Mouse (Mus musculus) embryo, embryonic 11.5 days (tissue): ENCODE data around the gene Lpar1.
A peak's percentile ranks its signal among the peaks of the same experiment; 100 is the strongest.

Experiments used
- DNase-seq: peaks from one replicate; pipeline ENCODE4 v3.0.0-alpha.2; 2012; ENCODE audit warnings: low read depth, low spot score

Gene Lpar1

DNA sequence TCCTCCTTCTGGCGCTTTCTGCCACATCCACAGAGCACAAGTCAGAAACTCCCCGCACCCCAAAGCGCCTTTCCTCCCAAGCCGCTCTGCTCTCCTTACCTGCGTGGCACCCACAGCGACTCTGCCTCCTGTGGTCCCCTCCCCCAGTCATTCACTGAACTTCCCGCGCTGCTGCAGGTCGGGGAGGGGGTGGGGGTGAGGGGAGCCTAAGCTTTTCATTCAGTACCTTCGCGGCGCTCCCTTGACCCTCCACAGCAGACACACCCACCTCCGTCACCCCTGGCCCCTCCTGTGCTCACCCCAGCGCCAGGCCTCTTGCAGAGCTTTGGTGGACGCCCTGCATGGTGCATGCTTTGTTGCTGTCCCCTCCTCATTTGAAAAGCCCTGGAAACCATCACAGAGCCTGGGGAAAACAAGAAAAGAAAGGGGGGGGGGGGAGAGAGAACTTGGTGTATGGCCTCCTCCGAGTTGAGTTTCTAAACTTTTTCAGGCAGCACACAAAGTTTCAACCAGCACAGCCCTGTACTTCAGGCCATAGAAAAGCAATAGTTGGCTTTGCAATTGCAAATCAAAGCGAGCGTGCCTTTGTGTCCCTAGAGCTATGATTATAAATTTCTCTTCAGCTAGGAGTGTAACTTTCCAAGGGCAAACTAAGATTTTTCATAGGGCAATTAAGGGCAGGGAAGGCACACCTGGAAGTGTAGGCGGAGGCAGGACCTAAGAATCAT is at the start of gene Lpar1:
TSS of gene Lpar1 (minus strand) at position 268 of the 728 bp plus-strand sequence.
- DNase-seq: no peak

DNA sequence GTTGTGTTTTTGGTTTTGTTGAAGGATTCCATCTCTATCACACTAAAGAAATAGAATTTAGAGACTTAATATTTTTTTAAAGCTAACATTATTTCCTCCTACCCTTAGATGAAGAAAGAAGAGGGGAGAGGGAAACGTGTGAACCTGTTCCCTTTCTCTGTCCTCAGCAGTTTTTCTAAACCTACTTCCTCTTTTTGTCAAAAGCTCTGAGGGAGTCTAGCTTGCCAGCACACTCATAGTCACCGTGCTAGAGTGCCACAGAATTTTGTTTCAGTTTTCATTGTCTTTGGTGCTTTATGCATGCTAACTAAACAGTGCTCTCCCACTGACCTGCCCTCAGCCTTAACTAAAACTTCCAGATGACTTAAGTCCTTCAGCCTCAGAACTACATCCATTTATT is 32.2 kb upstream of the Lpar1 start:
- DNase-seq: no peak

- DNase-seq: no peak
Measured at GRCm38 (mm10) chr4:58581191-58581590, 27.5 kb upstream of the Lpar1 start.

DNA sequence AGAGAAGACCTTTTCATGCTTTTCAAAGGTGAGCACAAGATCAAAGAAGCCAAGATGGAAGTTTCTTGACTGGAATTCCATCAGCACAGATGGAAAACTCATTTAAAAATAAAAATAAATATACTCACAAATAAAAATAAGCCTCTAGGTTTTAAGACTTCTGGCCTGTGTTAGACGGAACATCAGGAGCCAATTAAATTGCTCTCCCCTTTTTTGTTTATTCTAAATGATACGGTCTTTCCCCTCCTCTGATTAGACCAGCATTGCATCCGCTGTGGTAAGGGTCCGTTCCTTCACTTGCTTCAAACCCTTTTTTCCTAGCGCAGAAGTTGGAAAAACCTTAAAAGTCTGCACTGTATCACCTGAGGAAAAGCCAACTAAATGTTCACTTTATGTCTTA is 26.8 kb upstream of the Lpar1 start:
- no peak for DNase-seq

- DNase-seq: no peak
Measured at GRCm38 (mm10) chr4:58580098-58580497, 26.4 kb upstream of the Lpar1 start.

- DNase-seq: no peak
Measured at GRCm38 (mm10) chr4:58578488-58578887, 24.8 kb upstream of the Lpar1 start.

GRCm38 (mm10) chr4:58577382-58578048 is 23.8 kb upstream of the Lpar1 start:
- DNase-seq: no peak

DNA sequence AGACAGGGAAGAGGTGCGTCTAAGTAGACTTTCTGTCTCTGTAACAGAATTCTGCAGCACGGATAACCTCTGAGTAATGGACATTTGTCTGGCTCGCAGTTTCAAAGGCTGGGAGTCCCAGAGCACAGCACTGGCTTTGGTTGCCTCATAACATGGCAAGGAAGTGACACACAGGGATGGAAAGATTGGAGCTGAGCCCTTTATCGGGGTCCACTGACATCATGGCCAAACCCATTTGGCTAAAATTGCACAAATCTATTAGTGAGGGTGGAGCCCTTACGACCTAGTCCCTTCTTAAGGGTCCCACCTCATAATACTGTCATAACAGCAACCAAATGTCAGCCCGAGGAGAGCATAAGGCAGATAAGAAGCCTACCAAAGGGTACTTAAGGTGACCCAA is 22.1 kb upstream of the Lpar1 start:
- DNase-seq: no peak

DNA sequence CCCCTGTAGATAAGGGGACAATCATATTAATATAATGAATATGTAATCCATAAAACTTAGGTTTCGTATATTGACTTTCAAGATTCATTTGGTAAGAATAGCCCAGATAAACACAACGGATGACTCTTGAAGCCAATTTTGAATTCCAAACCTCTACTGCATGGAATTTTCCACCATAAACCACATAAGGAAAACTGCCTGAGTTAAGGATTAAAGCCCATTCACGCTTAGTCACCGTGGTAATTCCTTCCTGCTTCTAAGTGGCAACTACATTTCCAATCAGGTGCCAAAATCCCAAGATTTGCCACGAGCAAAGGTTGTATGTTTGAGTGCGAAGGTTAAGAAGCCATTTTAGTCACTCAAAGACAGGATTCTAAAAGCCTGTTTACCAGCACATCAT is 20.3 kb upstream of the Lpar1 start:
- no peak for DNase-seq

DNA sequence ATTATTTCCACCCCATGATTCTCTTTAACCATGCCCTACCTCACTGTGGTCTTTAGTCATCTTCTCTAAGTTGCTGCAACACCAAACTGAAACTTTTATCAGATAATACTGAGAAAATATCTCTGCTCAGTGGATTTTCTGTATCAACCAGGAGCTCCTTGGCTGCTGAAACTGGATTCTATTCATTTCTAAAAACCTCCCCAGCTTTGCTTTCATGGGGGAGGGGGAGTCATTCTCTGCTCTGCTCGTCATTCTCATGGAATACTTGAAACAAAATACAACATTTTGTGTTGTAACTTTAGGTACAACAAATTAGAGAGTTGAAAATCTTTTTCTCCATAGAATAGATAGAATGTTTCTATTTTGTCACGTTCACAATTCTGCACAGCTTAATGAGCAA is 18.7 kb upstream of the Lpar1 start:
- no peak for DNase-seq

DNA sequence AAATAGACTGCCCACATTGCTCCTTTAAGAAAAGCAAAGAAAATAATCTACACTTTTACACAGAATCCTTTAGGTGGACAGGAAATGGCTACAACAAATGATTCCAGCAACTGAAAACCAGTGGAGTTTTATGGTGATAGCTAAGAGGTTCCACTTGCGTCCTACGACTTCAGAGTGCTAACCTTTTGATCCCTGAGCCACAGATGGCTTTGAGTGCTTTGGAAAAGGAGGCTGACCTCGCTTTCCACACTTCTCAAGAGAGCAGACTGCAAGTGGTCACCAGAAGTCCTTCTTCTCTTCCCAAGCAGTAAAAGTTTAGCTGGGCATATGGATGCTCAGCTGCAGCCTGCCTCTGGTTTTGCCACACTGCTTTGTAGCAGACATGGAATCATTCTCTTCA is 18.0 kb upstream of the Lpar1 start:
- no peak for DNase-seq

DNA sequence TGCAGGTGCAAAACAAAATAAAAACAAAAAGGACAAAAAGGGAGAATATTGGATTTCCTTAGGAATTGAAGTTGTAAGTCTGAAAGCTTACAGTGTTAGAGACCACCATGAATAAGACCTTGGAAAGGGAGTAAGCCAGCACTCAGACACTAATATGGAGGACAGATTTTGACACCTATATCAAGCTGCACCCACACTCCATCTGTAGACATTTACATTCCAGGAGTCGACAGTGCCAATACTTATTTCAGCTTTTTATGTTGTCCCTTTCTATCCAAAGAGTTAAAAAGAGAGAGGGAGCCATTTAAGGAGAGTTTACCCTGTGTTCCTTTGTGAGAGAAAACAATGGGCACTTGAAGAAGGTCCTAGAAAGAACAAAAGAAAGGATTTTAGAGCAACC is 17.5 kb upstream of the Lpar1 start:
- no peak for DNase-seq

- DNase-seq: no peak
Measured at GRCm38 (mm10) chr4:58568486-58568885, 14.8 kb upstream of the Lpar1 start.

GRCm38 (mm10) chr4:58562776-58563175 is 9.1 kb upstream of the Lpar1 start:
- no peak for DNase-seq

DNA sequence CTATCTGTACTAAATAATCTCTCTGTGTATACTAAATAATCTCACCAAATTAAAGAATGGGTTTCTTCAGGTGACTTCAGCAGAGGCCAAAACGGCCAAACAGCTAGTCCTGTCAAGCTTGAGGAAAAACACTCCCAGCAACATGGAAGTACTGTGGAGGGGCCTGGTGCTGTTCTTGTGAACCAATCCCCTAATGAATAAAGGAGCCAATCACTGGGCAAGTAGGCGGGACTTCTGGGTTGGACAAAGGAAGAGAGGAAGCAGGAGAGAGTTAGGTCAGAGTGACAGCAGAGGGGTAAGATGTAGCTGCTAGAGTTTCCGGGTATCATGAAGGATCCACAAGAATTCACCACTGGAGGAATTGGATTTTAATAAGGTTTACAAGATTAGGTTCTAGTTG is 3.3 kb upstream of the Lpar1 start:
- no peak for DNase-seq

DNA sequence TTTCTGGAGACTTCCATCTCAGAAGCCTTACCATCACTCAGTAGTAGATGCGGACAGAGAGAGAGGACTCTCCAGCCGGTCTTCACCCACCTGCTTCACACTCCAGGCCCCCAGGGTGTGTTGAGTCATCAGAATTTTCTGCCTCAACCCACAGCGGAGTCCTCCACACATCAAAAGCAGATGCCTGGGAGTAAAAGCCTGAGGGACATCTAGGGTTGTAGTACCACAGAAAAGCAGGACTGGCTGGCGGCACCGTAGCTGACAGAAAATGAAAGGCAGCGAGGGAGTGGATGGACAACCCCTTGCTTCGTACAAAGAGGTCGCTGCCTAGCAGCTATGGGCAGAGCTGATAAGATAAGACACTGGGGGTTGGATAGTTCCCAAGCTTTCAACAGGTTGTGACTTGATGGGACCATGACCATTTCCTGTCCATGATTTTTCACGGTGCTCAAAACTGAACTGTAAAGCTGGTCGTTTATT is 701 bp upstream of the Lpar1 start:
- no peak for DNase-seq

GRCm38 (mm10) chr4:58552731-58553630 is 717 bp downstream of the Lpar1 start:
- peak; percentile 74 for DNase-seq

DNA sequence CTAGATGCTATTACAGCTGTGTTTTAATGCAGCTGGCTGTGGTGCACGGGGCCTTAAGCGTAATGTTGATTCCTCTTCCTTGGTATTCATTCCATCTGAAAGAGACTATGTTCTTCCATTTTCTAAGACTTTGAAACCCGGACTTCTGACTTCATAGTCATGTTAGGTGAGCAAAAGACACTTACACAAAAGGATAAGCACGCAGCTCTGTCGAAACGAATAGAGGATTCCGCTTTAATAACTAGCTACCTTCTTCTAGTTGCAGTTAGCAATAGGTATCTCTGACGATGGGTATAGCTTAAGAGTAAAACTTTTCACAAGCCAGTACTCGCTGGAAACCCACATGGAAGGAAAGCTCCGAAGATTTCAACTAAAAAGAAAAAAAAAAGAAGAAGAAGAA is 1.5 kb downstream of the Lpar1 start:
- DNase-seq: no peak

GRCm38 (mm10) chr4:58551820-58552219 is 1.9 kb downstream of the Lpar1 start:
- peak; percentile 83 for DNase-seq

DNA sequence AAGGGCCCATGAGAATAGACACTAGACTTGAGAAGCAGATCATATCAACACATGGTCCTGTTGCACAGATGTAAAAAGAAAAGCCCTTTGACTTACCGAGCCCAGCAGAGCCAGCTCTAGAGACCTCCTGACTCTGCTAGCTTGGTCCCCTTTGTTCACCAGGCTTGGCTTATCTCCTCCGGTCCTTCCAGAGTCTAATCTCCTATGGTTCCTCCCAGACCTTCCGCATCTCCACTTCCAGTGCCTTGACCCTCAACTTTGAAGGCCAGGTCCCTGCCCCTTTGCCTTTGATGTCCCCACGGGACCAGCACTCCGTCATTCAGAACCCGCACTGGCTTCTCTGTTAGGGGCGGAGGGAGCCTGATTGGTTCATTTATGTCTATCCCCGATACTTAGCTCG is 6.0 kb downstream of the Lpar1 start:
- no peak for DNase-seq

DNA sequence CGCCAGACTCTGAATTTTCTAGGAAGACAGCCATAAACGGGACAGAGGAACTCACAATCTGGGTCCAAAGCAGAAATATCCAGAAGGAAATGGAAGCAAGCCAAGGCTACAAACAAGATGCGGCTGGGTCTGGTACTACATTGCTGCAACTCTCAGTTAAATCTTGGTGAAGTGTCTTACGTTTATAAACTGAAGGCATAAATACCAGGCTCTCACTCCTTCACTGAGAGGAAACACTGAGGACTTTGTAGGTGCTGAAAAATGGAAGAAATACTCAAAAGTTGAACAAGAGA is 6.5 kb downstream of the Lpar1 start:
- DNase-seq: no peak

DNA sequence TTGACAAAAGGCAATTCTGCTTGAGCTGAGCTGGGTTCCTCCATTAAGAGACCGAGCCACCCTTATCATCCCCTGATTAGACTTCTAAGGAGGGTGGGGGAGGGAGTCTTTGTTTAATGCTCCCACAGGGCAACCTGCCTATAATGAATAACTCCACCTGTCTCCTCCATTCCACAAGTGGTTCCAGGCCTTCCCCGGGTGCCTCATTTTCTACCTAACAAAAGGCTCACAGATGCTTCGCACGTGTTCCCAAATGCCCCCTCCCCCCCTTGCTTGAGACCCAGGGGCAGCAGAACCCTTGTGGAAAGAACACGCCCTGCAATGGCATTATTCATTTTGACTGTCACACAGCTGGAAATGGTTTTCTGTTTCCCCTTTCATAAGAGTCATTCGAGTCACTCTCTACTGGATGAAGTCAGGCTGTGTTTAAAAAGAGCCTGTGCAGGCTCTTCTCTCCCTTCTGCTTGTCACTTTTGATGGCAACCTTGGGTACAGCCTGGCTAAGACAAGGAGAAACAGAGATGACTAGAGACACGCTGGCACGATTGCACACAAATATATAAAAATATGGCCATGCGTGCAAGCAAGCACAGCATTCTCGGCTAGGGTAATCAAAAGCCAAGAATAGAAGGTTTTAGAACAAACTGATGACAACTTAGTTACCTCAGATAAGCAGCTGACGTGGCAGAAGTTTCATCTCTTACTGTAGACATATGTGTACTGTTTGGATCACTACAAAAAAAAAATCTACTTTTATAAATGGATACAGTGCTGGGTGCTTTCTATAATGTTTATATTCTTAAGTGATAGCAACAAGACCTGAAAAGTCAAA is 7.0 kb downstream of the Lpar1 start:
- DNase-seq: peak; percentile 82
